Mouse (Mus musculus) thymus, adult 2 months (tissue): Measurements from ENCODE around the gene Rce1. TPM values are rescaled to one million over a fixed set of nuclear protein-coding genes. Genes with fewer than 3 reads are reported as not detected.
A peak's percentile ranks its signal among the peaks of the same experiment; 100 is the strongest.

Experiments
- DNase-seq: peaks from one replicate; pipeline ENCODE4 v3.0.0; 2021
- H3K27ac ChIP-seq: fragments of 200-500 bp; 2 replicates; pipeline ENCODE4 v1.5.1; 2012; ENCODE audit warnings: low read length, control low read depth; ENCODE audit not compliant: control insufficient read depth, insufficient read depth
- H3K27me3 ChIP-seq: fragments of 200-500 bp; 2 replicates; pipeline ENCODE4 v1.6.1; 2012; ENCODE audit warnings: mild to moderate bottlenecking, low read length, moderate library complexity, mixed read lengths; ENCODE audit not compliant: control insufficient read depth, insufficient read depth
- H3K36me3 ChIP-seq: fragments of 200-500 bp; 2 replicates; pipeline ENCODE4 v1.6.1; 2012; ENCODE audit warnings: mild to moderate bottlenecking, low read length, moderate library complexity; ENCODE audit not compliant: control insufficient read depth, insufficient read depth
- H3K4me1 ChIP-seq: fragments of 200-500 bp; replicated peaks from 2 replicates; pipeline ENCODE4 v1.6.1; 2012; ENCODE audit warnings: low read length; ENCODE audit not compliant: control insufficient read depth, insufficient read depth
- H3K4me3 ChIP-seq: fragments of 200-500 bp; 2 replicates; pipeline ENCODE4 v1.5.1; 2012; ENCODE audit warnings: mild to moderate bottlenecking, low read length, control low read depth, moderate library complexity; ENCODE audit not compliant: control insufficient read depth, insufficient read depth
- CTCF ChIP-seq: fragments of 200-500 bp; IDR thresholded peaks from 2 replicates; pipeline ENCODE4 v1.5.1; 2012; ENCODE audit warnings: mild to moderate bottlenecking, control low read depth, low read length, moderate library complexity, borderline replicate concordance; ENCODE audit not compliant: control insufficient read depth, poor library complexity, insufficient read depth; ENCODE audit errors: extremely low read depth
- POLR2A ChIP-seq: fragments of 200-500 bp; IDR thresholded peaks from 2 replicates; pipeline ENCODE4 v1.6.1; 2012; ENCODE audit warnings: mild to moderate bottlenecking, low read length, control low read depth, moderate library complexity; ENCODE audit not compliant: control insufficient read depth, poor library complexity, insufficient read depth; ENCODE audit errors: extremely low read depth
- WGBS: fragments of 180-500 bp; shearing (Covaris S2); methylation state at CpG from one replicate; pipeline ENCODE4 v1.1.7; 2018; 5-methylcytosine and 5-hydroxymethylcytosine counted together
- polyA plus RNA-seq: library from polyadenylated mRNA; depleted of rRNA; stranded (reverse); fragments of >200 nt; gene quantifications from 2 replicates; pipeline ENCODE4 v1.2.3, GENCODE M21; 2012

Gene Rce1
- polyA plus RNA-seq, 1 experiment: 163 TPM

DNA sequence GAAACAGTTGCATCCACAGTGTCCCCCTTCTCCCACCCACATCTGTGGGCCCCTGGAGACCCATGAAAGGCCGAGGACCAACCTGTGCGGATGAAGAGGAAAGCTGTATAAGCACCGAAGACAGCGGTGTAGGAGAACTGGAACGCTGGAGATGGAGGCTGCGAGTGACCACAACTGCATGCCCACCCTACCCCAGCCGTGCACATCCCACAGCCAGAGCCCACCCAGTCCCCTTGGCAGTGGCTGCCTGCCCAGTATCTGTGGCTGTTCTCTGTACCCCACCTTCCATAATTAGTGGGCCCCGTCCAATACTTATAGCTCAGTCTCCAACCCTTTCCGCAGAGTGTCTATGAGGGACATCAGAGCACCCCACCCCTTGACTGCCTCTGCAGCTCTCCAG lies 2.0 kb downstream of the Rce1 start:
- Histone ChIP-seq H3K27ac (no peak overlapping the region), H3K4me1 (peaks cover 9% of the 10 kb centered on the region), H3K36me3 (no peaks in the 10 kb centered on the region)

DNA sequence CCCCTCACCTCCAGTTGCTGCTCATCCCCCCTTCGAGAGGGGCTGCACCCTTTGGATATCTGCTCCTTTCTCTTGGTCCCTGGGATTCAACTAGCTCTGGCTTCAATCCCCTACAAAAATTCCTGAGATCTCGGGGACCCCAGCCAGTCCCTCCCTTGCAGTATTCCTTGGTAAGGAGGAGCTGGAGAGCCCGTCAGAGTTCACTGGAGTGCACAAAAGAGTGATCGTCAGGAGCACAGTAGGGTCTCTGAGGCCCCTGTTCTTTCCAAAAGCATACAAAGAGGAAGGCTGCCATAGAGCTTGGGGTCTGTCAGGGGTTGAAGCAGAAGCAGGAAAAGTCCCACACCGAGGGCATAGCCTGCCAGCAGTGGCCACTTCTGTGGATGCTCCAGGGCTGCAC lies 2.7 kb downstream of the Rce1 start:
- H3K27ac ChIP-seq: no peak overlapping the region
- DNase-seq: no peak
- no peaks in the 10 kb centered on the region for H3K36me3 ChIP-seq
- TF ChIP-seq POLR2A: no peak
- TF ChIP-seq CTCF: no peak
- H3K27me3 ChIP-seq: no peaks in the 10 kb centered on the region
- no peak overlapping the region for H3K4me3 ChIP-seq
- H3K4me1 ChIP-seq: peaks cover 9% of the 10 kb centered on the region
- WGBS: 92% methylated on average over 5 of the region's 5 CpGs

More for the DNA sequence above, 2.0 kb downstream of the Rce1 start:
- Histone ChIP-seq H3K4me3 (no peak overlapping the region), H3K27me3 (no peaks in the 10 kb centered on the region)
- TF ChIP-seq POLR2A: no peak
- no peak for TF ChIP-seq CTCF
- 96% methylated on average over 9 of the region's 9 CpGs for WGBS
- DNase-seq: no peak

DNA sequence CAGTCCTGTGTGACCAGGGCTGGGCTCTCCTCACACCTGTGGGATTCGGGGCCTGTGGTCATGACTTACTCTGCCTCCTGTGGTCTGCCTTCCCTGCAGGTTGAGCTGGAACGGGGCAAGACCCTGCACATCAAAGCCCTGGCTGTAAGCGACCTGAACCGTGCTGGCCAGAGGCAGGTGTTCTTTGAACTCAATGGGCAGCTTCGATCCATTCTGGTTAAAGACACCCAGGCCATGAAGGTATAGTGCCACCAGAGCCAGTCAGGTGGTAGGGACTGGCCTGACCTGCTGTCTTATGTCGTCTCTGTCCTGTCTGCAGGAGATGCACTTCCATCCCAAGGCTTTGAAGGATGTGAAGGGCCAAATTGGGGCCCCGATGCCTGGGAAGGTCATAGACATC lies 4.7 kb downstream of the Rce1 start:
- no peaks in the 10 kb centered on the region for H3K36me3 ChIP-seq
- DNase-seq: no peak
- WGBS: 90% methylated on average over 7 of the region's 7 CpGs
- TF ChIP-seq CTCF (no peak), POLR2A (no peak)
- H3K4me3 ChIP-seq: no peak overlapping the region
- no peak overlapping the region for H3K27ac ChIP-seq
- peaks cover 10% of the 10 kb centered on the region for H3K4me1 ChIP-seq
- H3K27me3 ChIP-seq: no peaks in the 10 kb centered on the region

DNA sequence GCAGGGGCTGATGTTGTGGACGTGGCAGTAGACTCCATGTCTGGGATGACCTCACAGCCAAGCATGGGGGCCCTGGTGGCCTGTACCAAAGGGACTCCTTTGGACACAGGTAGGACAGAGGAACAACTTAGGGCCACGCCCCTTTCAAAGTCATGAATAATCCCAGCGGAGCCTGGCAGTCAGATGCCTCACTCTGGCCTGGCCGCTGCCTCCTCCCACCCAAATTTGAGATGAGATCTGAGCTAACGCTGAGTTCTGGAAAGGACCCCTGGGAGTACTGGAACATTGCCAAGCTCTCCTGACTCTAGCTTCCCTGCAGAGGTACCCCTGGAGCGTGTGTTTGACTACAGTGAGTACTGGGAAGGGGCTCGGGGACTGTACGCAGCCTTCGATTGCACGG lies 6.0 kb downstream of the Rce1 start:
- DNase-seq: no peak
- 96% methylated on average over 10 of the region's 10 CpGs for WGBS
- no peak overlapping the region for H3K4me3 ChIP-seq
- no peaks in the 10 kb centered on the region for H3K27me3 ChIP-seq
- H3K4me1 ChIP-seq: peaks cover 8% of the 10 kb centered on the region
- no peak overlapping the region for H3K27ac ChIP-seq
- no peaks in the 10 kb centered on the region for H3K36me3 ChIP-seq
- TF ChIP-seq POLR2A (no peak), CTCF (no peak)

DNA sequence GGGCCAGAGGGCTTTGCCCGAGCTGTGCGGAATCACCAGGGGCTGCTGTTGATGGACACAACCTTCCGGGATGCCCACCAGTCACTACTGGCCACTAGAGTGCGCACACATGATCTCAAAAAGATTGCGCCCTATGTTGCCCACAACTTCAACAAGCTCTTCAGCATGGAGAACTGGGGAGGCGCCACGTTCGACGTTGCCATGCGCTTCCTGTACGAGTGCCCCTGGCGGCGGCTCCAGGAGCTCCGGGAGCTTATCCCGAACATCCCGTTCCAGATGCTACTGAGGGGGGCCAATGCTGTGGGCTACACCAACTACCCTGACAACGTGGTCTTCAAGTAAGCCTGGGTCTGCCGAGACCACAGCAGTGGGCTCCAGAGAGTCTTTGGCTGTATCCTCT lies 7.3 kb downstream of the Rce1 start:
- WGBS: 60% methylated on average over 18 of the region's 18 CpGs
- TF ChIP-seq POLR2A (no peak), CTCF (no peak)
- peaks cover 9% of the 10 kb centered on the region for H3K4me1 ChIP-seq
- H3K4me3 ChIP-seq: no peak overlapping the region
- no peaks in the 10 kb centered on the region for H3K27me3 ChIP-seq
- no peaks in the 10 kb centered on the region for H3K36me3 ChIP-seq
- no peak overlapping the region for H3K27ac ChIP-seq
- DNase-seq: no peak

DNA sequence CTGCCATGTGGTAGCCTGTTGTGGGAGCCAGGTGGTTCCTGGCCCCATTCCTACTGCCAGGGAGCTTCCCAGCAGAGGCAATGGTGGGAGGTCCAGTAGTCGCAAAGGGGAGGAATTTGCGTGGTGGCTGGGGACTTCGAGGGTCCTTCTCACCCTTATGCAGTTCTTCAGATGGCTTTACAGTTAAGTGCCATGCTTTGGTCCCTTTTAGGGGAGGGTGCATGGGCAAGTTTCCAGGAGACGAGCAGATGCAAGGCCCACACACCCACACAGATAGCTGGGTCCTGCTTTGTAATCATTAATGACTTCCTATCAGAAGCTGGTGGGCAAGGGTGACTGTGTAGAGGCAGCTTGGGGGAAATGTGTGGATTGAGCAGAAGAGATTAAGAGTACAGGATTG lies 8.9 kb downstream of the Rce1 start:
- TF ChIP-seq CTCF: no peak
- TF ChIP-seq POLR2A: no peak
- no peaks in the 10 kb centered on the region for H3K36me3 ChIP-seq
- H3K4me1 ChIP-seq: peaks cover 9% of the 10 kb centered on the region
- H3K27ac ChIP-seq: no peak overlapping the region
- no peak overlapping the region for H3K4me3 ChIP-seq
- WGBS: 79% methylated on average over 4 of the region's 4 CpGs
- DNase-seq: no peak
- H3K27me3 ChIP-seq: no peaks in the 10 kb centered on the region

DNA sequence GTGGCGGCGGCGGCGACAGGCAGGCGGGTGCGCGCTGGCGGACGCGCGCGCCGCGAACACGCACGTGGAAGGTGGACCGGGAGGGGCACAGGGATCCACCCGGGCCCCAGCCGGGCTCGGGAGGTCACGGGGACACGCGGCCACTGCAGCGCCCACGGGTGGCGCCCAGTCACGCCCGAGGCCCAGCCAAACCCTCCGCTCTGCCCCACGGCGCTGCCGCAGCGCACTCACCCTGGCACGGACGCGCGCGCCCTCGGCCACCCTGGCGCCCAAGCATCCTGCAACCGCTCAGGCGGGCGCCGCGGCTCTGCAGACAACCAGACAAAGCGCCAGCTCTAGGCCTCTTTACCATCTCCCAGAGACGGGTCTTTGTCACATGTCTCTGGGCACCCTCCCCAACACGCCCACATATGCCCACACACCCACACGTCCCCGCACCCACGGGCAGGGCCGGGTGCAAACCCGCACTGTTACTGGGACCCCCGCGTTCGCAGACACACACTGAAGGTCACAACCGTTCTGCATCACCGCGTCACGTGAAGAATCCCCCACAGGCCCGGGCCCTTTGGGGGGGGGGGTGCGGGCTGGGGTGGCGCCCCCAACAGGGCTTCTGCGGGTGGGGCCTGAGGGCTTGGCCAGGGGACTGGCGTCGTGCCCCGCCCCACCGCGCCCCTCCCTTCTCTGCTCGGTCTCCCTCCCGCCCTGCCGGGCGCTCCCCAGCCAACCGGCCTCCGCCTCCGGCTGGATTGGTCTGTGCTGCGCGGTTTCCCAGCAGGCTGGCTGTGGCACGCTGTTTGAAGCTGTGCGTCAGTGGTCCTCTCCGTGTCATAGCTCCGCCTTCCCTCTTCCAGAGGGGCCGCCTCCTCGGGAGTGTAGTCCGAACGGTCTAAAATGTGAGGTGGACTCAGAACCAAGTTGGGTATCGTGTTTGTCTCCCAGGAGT lies 10.0 kb downstream of the Rce1 start, which contains the start of gene Lrfn4:
Gene Lrfn4 (minus strand): TSS at position 517 of the 943 bp plus-strand sequence.
- Histone ChIP-seq H3K4me1 (peaks cover 9% of the 10 kb centered on the region), H3K4me3 (peak within 1 kb of the TSS; percentile 51), H3K27me3 (no peaks in the 10 kb centered on the region), H3K36me3 (no peaks in the 10 kb centered on the region), H3K27ac (no peak within 1 kb of the TSS)
- TF ChIP-seq POLR2A (0 out of 2 replicates have a peak, but pooled peaks have one; percentile 35), CTCF (no peak)
- WGBS: under 1% methylated on average over 83 of the region's 87 CpGs
- DNase-seq: peak; percentile 40
